Mouse (Mus musculus) E14TG2a.4 (cell line): ENCODE results near the gene Prcd.

Experiments used
- H3K27me3 ChIP-seq: 2 replicates; pipeline ENCODE4 v1.6.1; 2014; ENCODE audit warnings: low read length, control low read depth; ENCODE audit not compliant: insufficient read depth
- H3K36me3 ChIP-seq: 2 replicates; pipeline ENCODE4 v1.6.1; 2014; ENCODE audit warnings: low read length, control low read depth; ENCODE audit not compliant: insufficient read depth
- H3K4me1 ChIP-seq: replicated peaks from 2 replicates; pipeline ENCODE4 v1.6.1; 2014; ENCODE audit warnings: low read depth, low read length, control low read depth
- H3K4me3 ChIP-seq: replicated peaks from 2 replicates; pipeline ENCODE4 v1.5.1; 2014; ENCODE audit warnings: mild to moderate bottlenecking, low read length
- H3K9me3 ChIP-seq: 2 replicates; pipeline ENCODE4 v1.6.1; 2014; ENCODE audit warnings: low read length, control low read depth
- CTCF ChIP-seq: conservative IDR thresholded peaks from 2 replicates; pipeline ENCODE4 v1.5.1; 2014; ENCODE audit warnings: low read length
- NANOG ChIP-seq: IDR thresholded peaks from 2 replicates; pipeline ENCODE4 v1.6.1; 2014; ENCODE audit warnings: borderline replicate concordance, low read length, mixed read lengths
- POU5F1 ChIP-seq: IDR thresholded peaks from 2 replicates; pipeline ENCODE4 v1.6.1; 2014; ENCODE audit warnings: low read length, borderline replicate concordance

Prcd gene

DNA sequence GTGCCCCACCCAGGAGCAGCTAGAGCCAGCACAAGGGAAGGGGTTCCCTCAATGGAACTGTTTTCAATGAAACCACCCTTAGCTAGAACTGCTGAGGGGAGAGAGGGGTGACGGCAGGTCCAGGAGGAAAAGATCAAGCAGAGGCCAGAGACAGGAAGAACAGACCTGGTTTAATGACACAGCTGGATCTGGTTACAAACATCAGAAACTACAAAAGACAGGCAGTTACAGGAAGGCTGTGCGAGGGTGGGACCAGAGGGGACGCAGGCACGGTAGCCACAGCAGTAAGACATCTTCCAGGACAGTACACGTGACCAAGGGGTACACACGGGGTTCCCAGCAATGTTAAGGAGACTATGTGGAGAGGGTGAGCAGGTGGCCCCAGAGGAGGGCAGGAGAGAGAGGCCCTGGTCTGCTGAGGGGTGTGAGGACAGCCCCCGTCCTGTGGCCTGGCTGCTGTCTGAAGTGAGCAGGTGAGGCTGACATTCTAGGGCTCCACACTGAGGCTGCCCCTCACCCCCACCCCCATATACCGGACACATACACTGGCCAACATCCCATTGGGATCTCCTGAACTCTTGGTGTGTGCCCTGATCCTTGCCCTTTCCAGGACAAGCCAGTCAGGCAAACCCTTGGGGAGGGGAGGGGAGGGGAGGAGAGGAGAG lies 7.8 kb upstream of the Prcd start:
- Histone ChIP-seq H3K4me1 (peaks cover 68% of the 10 kb centered on the region), H3K4me3 (no peak overlapping the region), H3K27me3 (peaks cover 60% of the 10 kb centered on the region), H3K36me3 (no peaks in the 10 kb centered on the region), H3K9me3 (no peaks in the 10 kb centered on the region)
- TF ChIP-seq CTCF (no peak), POU5F1 (no peak), NANOG (no peak)

DNA sequence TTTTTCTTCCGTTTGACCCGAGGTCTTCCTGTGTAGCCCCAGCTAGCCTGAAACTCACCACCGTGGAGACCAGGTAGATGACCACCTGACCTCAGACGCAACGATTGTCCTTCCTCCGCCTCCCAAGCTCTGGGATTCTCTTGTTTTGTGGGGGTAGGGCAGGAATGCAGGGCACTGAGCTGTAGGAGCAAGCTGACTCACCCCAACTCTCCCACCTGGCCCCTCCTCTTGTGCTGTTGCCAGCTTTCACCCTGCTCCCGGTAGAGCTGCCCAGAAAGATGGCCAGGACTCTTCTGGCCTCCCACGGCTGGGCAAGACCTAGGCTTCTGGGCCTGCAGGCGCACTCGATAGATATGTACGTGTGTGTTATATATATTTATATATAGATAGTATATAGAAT lies 7.2 kb upstream of the Prcd start:
- TF ChIP-seq NANOG (no peak), POU5F1 (no peak), CTCF (no peak)
- H3K36me3 ChIP-seq: no peaks in the 10 kb centered on the region
- peaks cover 69% of the 10 kb centered on the region for H3K4me1 ChIP-seq
- peaks cover 65% of the 10 kb centered on the region for H3K27me3 ChIP-seq
- no peak overlapping the region for H3K4me3 ChIP-seq
- no peaks in the 10 kb centered on the region for H3K9me3 ChIP-seq

- Histone ChIP-seq H3K36me3 (no peaks in the 10 kb centered on the region), H3K9me3 (no peaks in the 10 kb centered on the region), H3K4me3 (no peak overlapping the region; the same call in 1 of the 2 replicates), H3K4me1 (peaks cover 75% of the 10 kb centered on the region), H3K27me3 (peaks cover 69% of the 10 kb centered on the region)
- TF ChIP-seq POU5F1: no peak
- TF ChIP-seq CTCF: no peak
- no peak for TF ChIP-seq NANOG
Observed at GRCm38 (mm10) chr11:116646771-116647170, 6.6 kb upstream of the Prcd start.

DNA sequence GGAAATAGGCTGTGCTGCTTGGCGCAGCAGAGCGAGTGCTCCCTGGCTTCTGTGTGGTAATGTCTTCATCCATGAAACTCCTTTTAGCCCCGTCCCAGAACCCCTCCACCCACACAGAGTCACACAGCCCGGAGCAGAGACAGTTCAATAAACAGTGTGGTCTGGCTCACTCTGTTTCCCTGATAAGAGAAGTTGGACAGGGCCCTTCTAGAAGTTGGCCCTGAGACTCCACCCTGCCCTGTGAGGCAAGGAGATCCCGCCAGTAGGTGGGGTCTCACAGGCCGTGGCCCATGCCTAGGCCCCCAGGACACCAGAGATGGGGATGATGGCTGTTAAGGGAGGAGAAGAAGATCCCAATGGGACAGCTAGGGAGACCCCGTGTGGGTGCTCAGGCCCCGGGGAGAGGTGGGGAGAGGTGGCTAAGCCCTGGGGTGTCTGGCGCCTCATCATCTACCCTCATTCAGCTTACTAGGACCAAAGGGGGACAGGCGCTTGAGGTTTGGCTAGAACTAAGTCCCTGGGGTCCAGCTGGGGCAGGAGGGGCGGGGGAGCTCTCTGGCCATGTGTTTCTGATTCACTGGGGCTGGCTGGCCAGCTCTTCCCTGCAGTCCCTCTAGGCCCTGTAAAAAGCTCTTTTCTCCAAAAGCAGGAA lies 5.9 kb upstream of the Prcd start:
- TF ChIP-seq NANOG (no peak), CTCF (no peak), POU5F1 (no peak)

DNA sequence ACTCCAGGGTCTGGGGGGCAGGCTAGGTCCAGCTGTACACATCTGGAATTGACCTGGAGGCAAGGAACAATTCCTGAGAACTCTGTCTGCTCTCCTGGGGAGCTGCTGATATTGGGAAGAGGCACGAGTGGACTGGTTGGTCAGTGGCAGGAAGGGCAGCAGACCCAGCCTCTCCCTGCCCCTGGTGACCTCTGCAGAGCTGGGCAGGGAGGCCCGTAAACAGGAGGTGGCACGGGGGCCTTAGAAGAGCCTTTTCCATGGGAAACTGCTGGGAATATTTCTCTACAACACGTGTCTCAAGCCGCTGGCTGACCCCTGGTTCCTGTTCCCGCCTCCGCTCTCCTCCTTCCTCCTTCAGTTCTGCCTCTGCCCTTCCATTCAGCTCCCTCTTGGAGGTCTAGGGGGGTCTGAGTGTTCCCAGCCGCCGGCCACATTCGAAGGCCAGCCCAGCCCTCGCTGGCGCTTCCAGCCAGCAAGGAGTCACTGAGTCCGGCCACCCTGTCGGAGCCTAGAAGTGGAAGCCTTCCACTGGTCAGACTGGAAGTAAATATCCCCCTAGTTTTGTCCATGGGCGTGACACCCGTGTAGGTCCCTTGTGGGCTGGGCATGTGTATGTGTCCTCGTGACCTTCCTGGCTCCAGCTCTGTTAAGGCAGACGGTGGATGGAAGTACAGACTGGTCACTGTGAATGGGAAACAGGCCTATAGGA lies 5.0 kb upstream of the Prcd start:
- peaks cover 77% of the 10 kb centered on the region for H3K27me3 ChIP-seq
- no peaks in the 10 kb centered on the region for H3K9me3 ChIP-seq
- peaks cover 84% of the 10 kb centered on the region for H3K4me1 ChIP-seq
- no peaks in the 10 kb centered on the region for H3K36me3 ChIP-seq
- no peak overlapping the region for H3K4me3 ChIP-seq
- TF ChIP-seq NANOG (no peak), CTCF (no peak), POU5F1 (no peak)

More for the DNA sequence above, 5.9 kb upstream of the Prcd start:
- H3K4me3 ChIP-seq: no peak overlapping the region
- peaks cover 82% of the 10 kb centered on the region for H3K4me1 ChIP-seq
- no peaks in the 10 kb centered on the region for H3K9me3 ChIP-seq
- no peaks in the 10 kb centered on the region for H3K36me3 ChIP-seq
- H3K27me3 ChIP-seq: peaks cover 74% of the 10 kb centered on the region

DNA sequence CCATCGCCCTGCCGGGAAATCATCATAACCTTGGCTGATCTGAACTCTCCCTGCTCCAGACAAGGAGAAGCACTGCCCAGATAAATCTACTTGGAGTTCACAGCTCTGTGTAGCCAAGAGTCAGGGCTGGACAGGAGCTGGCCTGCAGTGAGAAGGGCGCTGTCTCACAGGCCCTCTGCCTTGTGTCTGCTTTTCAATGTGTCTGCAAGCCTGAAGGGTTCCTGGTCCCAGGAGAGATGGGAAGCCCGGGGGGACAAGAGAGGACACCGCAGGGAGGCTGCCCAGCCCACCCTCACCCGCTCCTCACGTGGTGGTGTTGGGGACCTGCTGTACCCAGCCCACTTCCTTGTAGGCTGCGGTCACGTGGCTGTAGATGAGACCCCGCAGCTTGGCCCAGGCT lies 4.4 kb upstream of the Prcd start:
- Histone ChIP-seq H3K4me1 (peaks cover 79% of the 10 kb centered on the region), H3K36me3 (no peaks in the 10 kb centered on the region), H3K4me3 (no peak overlapping the region), H3K27me3 (peaks cover 80% of the 10 kb centered on the region), H3K9me3 (no peaks in the 10 kb centered on the region)
- TF ChIP-seq NANOG (no peak), POU5F1 (no peak), CTCF (no peak)

GRCm38 (mm10) chr11:116649711-116650337 lies 3.5 kb upstream of the Prcd start:
- TF ChIP-seq NANOG (no peak), CTCF (no peak), POU5F1 (no peak)
- no peak overlapping the region for H3K4me3 ChIP-seq

GRCm38 (mm10) chr11:116650811-116651210 lies 2.5 kb upstream of the Prcd start:
- Histone ChIP-seq H3K4me3 (no peak overlapping the region), H3K9me3 (no peaks in the 10 kb centered on the region), H3K27me3 (peaks cover 85% of the 10 kb centered on the region), H3K36me3 (no peaks in the 10 kb centered on the region), H3K4me1 (peaks cover 72% of the 10 kb centered on the region)
- TF ChIP-seq NANOG: no peak
- TF ChIP-seq POU5F1: no peak
- no peak for TF ChIP-seq CTCF

More at GRCm38 (mm10) chr11:116649711-116650337, 3.5 kb upstream of the Prcd start:
- H3K36me3 ChIP-seq: no peaks in the 10 kb centered on the region
- peaks cover 82% of the 10 kb centered on the region for H3K27me3 ChIP-seq
- H3K9me3 ChIP-seq: no peaks in the 10 kb centered on the region
- H3K4me1 ChIP-seq: peaks cover 78% of the 10 kb centered on the region
